Mouse (Mus musculus): ENCODE results near the gene Supt3. TPM values are rescaled to one million over a fixed set of nuclear protein-coding genes. Genes with fewer than 3 reads are reported as not detected.

Supt3 gene
- polyA plus RNA-seq, 1 experiment: 8.9 TPM

DNA sequence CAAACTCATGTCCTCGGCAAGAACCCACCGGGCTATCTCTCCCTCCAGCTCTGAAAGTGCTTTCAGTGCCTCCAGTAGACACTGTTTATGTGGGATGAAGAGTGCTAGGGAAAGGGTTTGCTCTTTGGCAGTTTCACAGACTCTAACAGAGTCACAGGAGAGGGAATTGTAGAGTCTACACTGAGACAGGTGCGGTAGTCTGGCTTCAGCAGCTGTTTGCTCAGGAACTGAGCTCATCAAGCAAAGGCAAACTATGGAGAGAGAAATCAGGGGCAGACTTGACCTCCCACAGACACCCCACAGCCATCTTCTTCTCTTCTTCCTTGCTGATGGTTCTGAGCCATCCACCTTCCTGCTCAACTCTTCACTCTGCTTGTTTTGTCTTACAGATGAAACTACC lies 193.3 kb downstream of the Supt3 start:
- TF ChIP-seq CTCF (IDR thresholded peaks at IDR 0.05; ENCODE audit: borderline replicate concordance, extremely low read depth, insufficient read depth, insufficient read length) (no peak), POLR2A (IDR thresholded peaks at IDR 0.05; ENCODE audit: borderline replicate concordance, extremely low read depth, insufficient read depth, insufficient read length, poor library complexity, severe bottlenecking) (no peak)

DNA sequence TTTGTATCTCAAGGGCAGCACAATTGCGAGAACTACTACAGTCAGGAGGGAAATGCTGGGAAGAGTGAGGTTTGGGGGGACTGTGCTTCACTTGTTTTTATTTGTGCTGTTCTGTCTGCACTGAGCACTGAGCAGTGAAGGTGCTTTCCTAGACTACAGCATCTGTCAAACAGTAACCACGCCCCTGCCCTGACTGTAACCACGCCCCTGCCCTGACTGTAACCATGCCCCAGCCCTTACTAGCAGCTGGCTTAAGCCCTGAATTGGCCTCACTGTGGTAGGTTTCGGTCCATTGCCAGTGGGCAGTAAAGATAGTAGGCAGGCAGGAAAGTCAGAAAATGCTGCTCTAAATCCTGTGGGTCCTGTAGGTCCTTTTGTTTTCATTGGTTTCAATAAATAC lies 196.5 kb downstream of the Supt3 start:
- TF ChIP-seq CTCF (IDR thresholded peaks at IDR 0.05; ENCODE audit: borderline replicate concordance, extremely low read depth, insufficient read depth, insufficient read length): no peak
- TF ChIP-seq POLR2A (IDR thresholded peaks at IDR 0.05; ENCODE audit: borderline replicate concordance, extremely low read depth, insufficient read depth, insufficient read length, poor library complexity, severe bottlenecking): no peak
- DNase-seq (ENCODE audit: low read depth): peak; percentile 18

More for the DNA sequence above, 193.3 kb downstream of the Supt3 start:
- no peak for DNase-seq (ENCODE audit: low read depth)

DNA sequence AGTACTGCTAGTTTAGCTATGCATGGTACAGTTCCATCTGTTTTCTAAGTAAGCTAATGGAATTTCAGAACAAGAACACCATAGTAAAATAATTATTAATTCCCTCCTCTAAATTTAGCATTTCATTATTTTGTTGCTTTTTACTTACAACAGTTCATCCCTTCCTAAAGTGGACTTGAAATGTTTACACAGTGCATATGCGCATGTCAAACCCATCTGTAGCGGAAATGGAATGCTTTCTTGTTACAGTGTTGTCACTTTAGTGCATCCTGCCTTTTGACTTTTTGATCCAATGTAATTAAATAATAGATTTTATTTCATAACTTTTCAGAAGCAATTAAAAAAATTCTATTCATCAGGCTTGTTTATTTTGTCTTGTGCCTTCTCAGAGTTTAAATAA lies 200.7 kb downstream of the Supt3 start:
- no peak for TF ChIP-seq CTCF (IDR thresholded peaks at IDR 0.05; ENCODE audit: borderline replicate concordance, extremely low read depth, insufficient read depth, insufficient read length)
- TF ChIP-seq POLR2A (IDR thresholded peaks at IDR 0.05; ENCODE audit: borderline replicate concordance, extremely low read depth, insufficient read depth, insufficient read length, poor library complexity, severe bottlenecking): no peak

DNA sequence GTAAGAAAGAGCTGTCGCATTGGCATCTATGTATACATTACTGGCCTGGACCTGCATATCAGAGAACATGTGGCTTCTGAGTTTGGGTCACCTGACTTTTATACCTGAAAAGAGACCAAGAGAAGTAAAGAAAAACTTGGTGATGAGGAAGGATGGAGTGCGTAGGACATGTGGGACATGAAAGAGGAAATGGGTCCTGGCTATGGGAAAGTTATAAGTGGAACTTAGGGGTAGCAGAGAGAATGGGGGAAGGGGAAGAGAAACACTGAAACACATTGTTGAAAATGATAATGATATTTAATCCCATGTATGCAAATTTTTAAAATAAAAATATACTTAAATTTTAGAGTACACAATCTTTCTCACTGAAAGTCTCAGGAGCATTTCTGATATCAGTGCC lies 211.0 kb downstream of the Supt3 start:
- no peak for TF ChIP-seq CTCF (IDR thresholded peaks at IDR 0.05; ENCODE audit: borderline replicate concordance, extremely low read depth, insufficient read depth, insufficient read length)
- no peak for TF ChIP-seq POLR2A (IDR thresholded peaks at IDR 0.05; ENCODE audit: borderline replicate concordance, extremely low read depth, insufficient read depth, insufficient read length, poor library complexity, severe bottlenecking)
- no peak for DNase-seq (ENCODE audit: low read depth)

More for the DNA sequence above, 200.7 kb downstream of the Supt3 start:
- DNase-seq (ENCODE audit: low read depth): no peak

DNA sequence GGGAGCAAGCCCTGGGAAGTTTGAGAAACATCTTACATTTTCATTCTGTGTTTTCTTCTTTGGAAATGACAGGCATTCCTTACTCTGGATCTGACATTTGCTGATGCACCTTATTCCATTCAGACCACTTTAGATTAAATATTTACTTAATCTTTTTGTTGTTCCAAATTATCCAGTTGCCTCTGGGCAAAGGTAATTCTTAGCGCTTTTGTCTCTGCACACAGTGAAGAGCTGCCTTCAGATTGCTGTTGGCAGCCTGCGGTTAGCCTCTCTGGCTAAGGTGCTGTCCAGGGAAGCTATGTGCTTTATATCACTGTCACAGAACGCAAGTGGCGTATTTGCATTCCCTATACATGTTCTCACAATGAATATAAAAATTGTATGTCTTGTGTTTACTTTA lies 226.4 kb downstream of the Supt3 start:
- no peak for DNase-seq (ENCODE audit: low read depth)
- no peak for TF ChIP-seq POLR2A (IDR thresholded peaks at IDR 0.05; ENCODE audit: borderline replicate concordance, extremely low read depth, insufficient read depth, insufficient read length, poor library complexity, severe bottlenecking)
- TF ChIP-seq CTCF (IDR thresholded peaks at IDR 0.05; ENCODE audit: borderline replicate concordance, extremely low read depth, insufficient read depth, insufficient read length): no peak

DNA sequence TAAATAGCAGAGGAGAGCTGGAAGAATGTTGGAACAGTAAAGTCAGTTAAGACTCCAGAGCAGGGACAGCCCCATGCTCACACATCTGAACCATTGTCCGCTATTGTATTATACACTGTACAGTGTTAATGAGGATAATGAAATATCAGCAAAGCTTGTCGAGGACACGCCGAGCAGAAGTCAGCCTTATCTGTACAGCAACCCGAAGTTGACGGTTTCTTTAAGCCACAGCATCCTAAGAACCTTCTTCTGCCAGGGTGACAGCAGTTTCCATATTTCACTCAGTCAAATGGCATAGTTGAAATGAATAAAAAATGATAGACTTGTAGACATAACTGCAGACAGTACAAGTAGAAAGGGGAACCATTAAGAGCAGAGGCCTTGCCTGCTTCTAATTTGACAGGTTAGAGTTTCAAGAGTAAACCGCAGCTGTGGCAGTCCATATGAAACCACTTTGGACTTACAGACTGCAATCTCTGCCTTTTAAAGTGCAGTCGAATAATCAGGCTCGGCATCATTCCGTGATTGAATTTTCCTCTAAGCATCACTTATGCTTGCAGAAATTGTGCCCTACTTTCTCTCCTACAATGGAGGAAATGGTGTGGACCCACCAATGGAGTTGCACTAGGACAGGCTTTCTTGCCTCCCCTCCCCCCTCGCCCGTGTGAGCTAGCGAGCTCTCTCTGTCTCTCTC lies 227.7 kb downstream of the Supt3 start:
- DNase-seq (ENCODE audit: low read depth): no peak
- TF ChIP-seq POLR2A (IDR thresholded peaks at IDR 0.05; ENCODE audit: borderline replicate concordance, extremely low read depth, insufficient read depth, insufficient read length, poor library complexity, severe bottlenecking): no peak
- no peak for TF ChIP-seq CTCF (IDR thresholded peaks at IDR 0.05; ENCODE audit: borderline replicate concordance, extremely low read depth, insufficient read depth, insufficient read length)

DNA sequence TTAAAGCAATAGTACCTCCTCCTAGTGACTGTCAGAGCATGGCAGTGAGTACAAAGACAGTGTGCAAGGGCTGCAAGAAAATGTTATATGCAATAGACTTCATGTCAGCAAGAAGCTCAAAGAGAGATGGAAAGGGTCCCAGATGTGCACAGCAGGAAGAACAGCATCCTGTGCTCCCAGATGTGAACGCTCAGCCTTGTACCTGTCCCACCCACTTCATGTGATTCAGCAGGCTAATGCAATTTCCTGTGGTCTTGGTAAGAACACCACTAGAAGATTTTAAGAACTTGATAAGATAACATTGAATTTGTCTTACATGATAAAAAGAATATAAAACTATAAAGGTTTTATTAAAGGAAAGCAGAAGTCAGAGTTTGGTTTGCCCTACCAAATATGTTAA lies 230.5 kb downstream of the Supt3 start:
- DNase-seq (ENCODE audit: low read depth): no peak

DNA sequence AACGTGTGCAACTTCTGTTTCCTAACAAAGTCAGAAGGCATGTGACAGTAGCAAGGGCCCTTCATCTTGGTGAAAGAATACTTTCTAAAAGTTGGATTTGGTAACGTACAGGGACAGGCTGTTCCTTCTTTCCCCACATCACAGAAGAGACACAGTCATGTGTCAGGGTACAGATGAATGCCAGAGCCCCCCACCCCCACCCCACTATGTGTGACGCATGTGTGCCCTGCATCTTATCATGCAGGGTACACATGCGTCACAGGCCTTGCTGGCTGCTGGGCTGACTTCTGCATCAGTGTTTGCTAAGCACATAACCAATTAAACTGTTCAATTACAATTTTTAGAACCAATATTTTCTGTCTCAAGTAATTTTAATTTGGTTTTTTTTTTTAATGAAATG lies 231.7 kb downstream of the Supt3 start:
- no peak for DNase-seq (ENCODE audit: low read depth)
- no peak for TF ChIP-seq CTCF (IDR thresholded peaks at IDR 0.05; ENCODE audit: borderline replicate concordance, extremely low read depth, insufficient read depth, insufficient read length)

More for the DNA sequence above, 230.5 kb downstream of the Supt3 start:
- TF ChIP-seq POLR2A (IDR thresholded peaks at IDR 0.05; ENCODE audit: borderline replicate concordance, extremely low read depth, insufficient read depth, insufficient read length, poor library complexity, severe bottlenecking): no peak
- TF ChIP-seq CTCF (IDR thresholded peaks at IDR 0.05; ENCODE audit: borderline replicate concordance, extremely low read depth, insufficient read depth, insufficient read length): no peak

DNA sequence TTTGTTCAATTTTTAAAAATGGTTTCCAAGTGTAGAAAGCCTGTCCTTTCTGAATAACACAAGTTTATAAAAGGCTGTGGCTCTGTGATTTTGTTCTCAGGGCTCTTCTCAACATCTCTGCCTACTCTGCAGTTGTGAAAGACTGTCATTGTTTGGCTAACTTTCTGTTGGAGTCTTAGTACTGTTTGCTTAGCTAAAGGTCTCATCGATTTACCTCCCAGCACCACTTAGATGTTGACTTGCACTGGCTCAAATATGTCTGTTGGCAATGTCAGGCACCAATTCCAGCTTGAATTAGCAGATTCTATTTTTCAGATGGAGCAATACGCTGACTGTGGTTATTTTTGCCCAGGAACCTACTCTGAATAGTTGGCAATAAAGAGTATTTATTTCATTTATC lies 233.5 kb downstream of the Supt3 start:
- DNase-seq (ENCODE audit: low read depth): no peak
- TF ChIP-seq POLR2A (IDR thresholded peaks at IDR 0.05; ENCODE audit: borderline replicate concordance, extremely low read depth, insufficient read depth, insufficient read length, poor library complexity, severe bottlenecking) (no peak), CTCF (IDR thresholded peaks at IDR 0.05; ENCODE audit: borderline replicate concordance, extremely low read depth, insufficient read depth, insufficient read length) (no peak)

DNA sequence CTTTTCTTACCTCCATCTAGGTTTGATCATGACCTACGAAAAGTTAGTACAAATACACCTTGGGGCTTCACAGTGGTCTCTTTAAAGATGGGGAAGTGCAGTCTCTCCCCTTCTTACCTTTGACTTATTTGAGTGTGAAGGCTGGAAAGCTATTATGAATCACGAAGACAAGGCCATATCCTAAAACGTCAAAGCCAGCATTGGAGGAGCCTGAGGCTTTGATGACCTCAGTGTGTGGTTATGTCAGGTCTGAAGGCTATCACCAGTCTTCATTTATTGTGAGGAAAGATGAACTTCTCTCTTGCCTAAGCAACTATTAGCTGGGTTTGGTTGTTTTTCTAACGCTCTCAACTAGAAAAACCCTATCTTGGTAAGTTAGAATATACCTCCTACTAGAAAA lies 239.8 kb downstream of the Supt3 start:
- no peak for DNase-seq (ENCODE audit: low read depth)
- TF ChIP-seq CTCF (IDR thresholded peaks at IDR 0.05; ENCODE audit: borderline replicate concordance, extremely low read depth, insufficient read depth, insufficient read length): no peak
- no peak for TF ChIP-seq POLR2A (IDR thresholded peaks at IDR 0.05; ENCODE audit: borderline replicate concordance, extremely low read depth, insufficient read depth, insufficient read length, poor library complexity, severe bottlenecking)

DNA sequence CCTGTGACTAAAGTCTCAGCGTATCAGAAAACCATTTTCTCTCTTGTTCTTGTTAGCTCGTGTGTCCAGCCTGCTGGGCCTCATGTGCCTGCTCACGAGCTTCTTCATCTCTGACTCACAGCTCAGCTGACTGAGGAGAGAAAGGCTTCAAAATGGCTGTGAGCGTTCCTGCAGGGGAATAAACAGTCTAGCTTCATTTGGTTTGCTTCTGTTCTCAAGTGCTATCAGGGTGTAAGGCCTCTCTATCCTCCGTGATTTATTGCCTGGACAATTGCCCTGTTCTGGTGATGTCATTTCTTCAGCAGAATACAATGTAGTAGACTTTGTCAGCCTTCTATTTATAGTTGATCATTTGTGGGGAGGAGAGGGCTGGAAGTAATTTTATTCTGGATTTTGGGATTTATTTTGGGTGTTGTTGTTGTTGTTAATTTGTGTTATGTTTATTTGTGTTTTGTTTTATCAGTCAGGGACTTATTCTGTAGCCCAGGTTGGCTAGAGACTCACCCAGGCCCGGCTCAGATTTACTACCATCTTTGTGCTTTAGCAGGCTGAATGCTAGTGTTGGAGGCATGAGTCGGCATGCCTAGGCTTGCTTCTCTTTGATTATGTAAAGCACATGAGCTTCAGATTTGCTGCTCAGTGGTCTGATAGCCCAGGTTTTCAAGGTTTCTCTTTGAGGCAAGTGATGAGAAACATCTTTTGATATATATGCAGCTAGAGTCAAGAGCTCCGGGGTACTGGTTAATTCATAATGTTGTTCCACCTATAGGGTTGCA lies 243.4 kb downstream of the Supt3 start:
- no peak for DNase-seq (ENCODE audit: low read depth)
- TF ChIP-seq CTCF (IDR thresholded peaks at IDR 0.05; ENCODE audit: borderline replicate concordance, extremely low read depth, insufficient read depth, insufficient read length) (no peak), POLR2A (IDR thresholded peaks at IDR 0.05; ENCODE audit: borderline replicate concordance, extremely low read depth, insufficient read depth, insufficient read length, poor library complexity, severe bottlenecking) (no peak)

DNA sequence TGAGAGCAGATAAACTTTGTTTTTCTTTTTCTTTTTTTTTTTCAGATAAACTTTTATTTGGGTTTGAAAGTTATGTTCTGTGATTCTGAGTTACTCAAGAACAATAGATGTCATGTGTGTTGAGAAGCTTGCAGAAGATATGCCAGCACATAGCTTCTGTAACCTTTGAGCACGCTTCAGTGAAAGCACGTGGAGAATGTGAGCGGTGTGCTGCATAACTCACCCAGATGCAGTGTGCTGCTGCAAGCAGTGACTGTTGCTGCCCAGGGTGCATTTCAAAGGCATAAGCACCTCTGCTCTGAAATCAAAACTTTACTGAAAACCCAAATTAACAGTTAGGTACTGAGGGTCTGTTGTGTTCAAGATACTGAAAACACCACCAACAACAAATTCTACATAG lies 251.5 kb downstream of the Supt3 start:
- DNase-seq (ENCODE audit: low read depth): no peak
- TF ChIP-seq POLR2A (IDR thresholded peaks at IDR 0.05; ENCODE audit: borderline replicate concordance, extremely low read depth, insufficient read depth, insufficient read length, poor library complexity, severe bottlenecking) (no peak), CTCF (IDR thresholded peaks at IDR 0.05; ENCODE audit: borderline replicate concordance, extremely low read depth, insufficient read depth, insufficient read length) (no peak)
